Mouse (Mus musculus) bone marrow, adult 2 months (tissue): ENCODE results near the gene Primpol.

ENCODE experiments used
- CTCF ChIP-seq: fragments of 200-500 bp; IDR thresholded peaks from 2 replicates; pipeline ENCODE4 v1.5.1; 2011; ENCODE audit warnings: low read length, control low read depth; ENCODE audit not compliant: control insufficient read depth, insufficient read depth
- POLR2A ChIP-seq: fragments of 200-500 bp; IDR thresholded peaks from 2 replicates; pipeline ENCODE4 v1.6.1; 2011; ENCODE audit warnings: low read depth, mild to moderate bottlenecking, control low read depth, low read length, borderline replicate concordance; ENCODE audit not compliant: control insufficient read depth

DNA sequence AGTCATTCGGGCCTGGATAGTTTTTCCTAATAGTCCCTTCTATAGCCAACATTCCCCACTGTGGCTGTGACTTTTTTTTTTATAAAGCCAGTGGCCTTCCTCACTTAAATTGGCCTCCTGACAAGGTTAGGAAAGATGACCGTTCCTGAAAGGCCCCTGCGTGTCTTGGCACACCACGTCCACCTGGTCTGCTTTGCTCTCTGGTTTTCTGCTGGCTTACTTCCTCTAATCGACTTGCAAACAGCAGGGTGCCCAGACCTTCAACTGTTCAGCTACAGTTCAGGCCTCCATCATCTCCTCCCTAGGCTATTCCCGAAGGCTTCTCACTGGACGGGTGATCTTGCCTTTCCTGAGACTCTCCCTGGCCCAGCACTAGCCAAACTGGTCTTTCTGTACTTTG lies 10.9 kb upstream of the Primpol start:
- no peak for TF ChIP-seq CTCF
- no peak for TF ChIP-seq POLR2A
